Mouse (Mus musculus): ENCODE measurements around the gene Cand2. TPM values are rescaled to one million over a fixed set of nuclear protein-coding genes. Genes with fewer than 3 reads are reported as not detected.

Cand2 gene
- polyA plus RNA-seq, 1 experiment from 2014 or later: 2.5 TPM

DNA sequence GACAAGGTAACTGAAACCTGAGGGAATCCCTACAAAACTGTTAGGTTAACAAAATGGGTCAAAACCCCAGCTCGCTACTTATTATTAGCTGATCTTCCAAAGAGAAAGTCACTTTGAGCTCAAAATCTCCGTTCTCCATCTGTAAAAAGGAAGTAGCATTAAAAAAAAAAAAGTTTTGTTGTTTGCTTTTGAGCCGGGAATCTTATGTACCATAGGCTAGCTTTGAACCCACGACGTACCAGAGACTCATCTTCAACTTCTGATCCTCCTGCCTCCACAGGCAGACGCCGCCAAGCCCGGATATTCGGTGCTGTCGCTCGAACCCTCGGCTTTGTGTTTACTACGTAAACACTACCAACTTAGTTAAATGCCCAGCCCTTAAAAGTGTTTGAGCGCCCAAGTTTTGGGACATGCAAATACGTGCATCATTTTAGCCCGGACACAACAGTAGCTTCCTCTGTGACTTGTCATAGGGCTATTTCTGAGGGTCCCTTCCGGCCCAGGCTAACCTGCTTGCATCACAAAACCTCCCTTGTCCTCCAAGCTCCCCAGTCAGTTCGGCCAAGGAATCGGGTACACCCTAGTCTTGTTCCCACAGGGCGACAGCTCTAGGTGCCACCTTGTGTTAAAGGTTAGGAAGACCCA, 78.2 kb downstream of the Cand2 start:
- peak overlapping the region; percentile 53 for H3K4me3 ChIP-seq (ENCODE audit: low read depth, low read length)
- peak overlapping the region; percentile 66 for H3K4me2 ChIP-seq (replicated peaks; ENCODE audit: low read depth, low read length)
- DNase-seq (ENCODE audit: low spot score): no peak
- H3K9me3 ChIP-seq (ENCODE audit: low read length): no peaks in the 10 kb centered on the region
- TF ChIP-seq EP300 (IDR thresholded peaks at IDR 0.05) (no peak), CTCF (IDR thresholded peaks at IDR 0.05) (no peak)
- no peaks in the 10 kb centered on the region for H3K4me1 ChIP-seq (ENCODE audit: insufficient read depth, low read depth, low read length)
- H3K27me3 ChIP-seq (replicated peaks; ENCODE audit: insufficient read depth, low read length): no peaks in the 10 kb centered on the region
- no peak overlapping the region for H3K9ac ChIP-seq (replicated peaks; ENCODE audit: low read depth)
- no peak for ATAC-seq
- H3K27ac ChIP-seq (ENCODE audit: low read length): peak overlapping the region; percentile 72
- H3K36me3 ChIP-seq (ENCODE audit: insufficient read depth, low read length): no peaks in the 10 kb centered on the region
- 3% methylated on average over 20 of the region's 20 CpGs for WGBS

DNA sequence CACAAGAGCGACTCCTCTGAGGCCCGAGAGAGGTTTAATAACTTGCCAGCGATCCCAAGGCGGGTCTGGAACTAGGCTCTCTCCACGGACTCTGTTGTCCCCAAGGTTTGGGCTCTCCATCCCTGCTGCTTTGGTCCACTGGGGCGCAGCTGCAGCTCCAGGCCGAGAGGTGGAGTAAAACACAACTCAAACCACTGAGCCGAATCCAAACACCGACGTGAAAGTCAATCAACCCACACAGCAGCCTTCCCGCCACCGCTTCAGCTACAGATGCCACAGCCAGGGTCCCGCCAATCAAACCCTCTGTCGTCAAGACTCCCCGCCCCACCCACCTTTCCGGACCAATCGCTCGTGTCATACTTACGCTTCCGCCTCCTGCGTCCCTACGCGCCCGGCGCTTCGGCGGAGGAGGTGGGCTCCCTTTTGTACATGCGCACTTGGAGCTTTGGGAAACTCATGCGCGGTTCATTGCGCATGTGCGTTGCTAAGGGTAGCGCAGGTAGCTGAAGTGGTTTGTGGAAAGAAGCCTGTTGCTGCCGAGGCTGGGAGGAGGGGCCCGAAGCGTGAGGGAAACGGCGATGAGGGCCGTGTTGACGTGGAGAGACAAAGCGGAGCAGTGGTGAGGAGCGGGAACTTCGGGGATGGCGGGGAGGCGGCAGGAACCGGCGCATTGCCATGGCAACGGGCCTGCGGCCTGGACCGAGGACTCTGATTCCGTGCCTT, 78.9 kb downstream of the Cand2 start, which contains the start of the genes Mbd4 and Ift122:
Gene Mbd4, minus strand, starts transcription at position 281 of the 723 bp plus-strand sequence.
Gene Ift122, plus strand, starts transcription at position 380 of the 723 bp plus-strand sequence.
- H3K9me3 ChIP-seq (ENCODE audit: low read length): no peaks in the 10 kb centered on the region
- peak within 1 kb of the TSS; percentile 72 for H3K27ac ChIP-seq (ENCODE audit: low read length)
- peak within 1 kb of the TSS; percentile 53 for H3K4me3 ChIP-seq (ENCODE audit: low read depth, low read length)
- H3K4me1 ChIP-seq (ENCODE audit: insufficient read depth, low read depth, low read length): no peaks in the 10 kb centered on the region
- ATAC-seq (peak; percentile 98), DNase-seq (ENCODE audit: low spot score) (peak; percentile 100)
- H3K36me3 ChIP-seq (ENCODE audit: insufficient read depth, low read length): no peaks in the 10 kb centered on the region
- H3K27me3 ChIP-seq (replicated peaks; ENCODE audit: insufficient read depth, low read length): no peaks in the 10 kb centered on the region
- no peak for TF ChIP-seq EP300 (IDR thresholded peaks at IDR 0.05)
- peak; percentile 71 for TF ChIP-seq CTCF (IDR thresholded peaks at IDR 0.05)
- no peak within 1 kb of the TSS for H3K9ac ChIP-seq (replicated peaks; ENCODE audit: low read depth)
- peak within 1 kb of the TSS; percentile 66 for H3K4me2 ChIP-seq (replicated peaks; ENCODE audit: low read depth, low read length)
- under 1% methylated on average over 51 of the region's 51 CpGs for WGBS

- no peak for ATAC-seq
- Histone ChIP-seq H3K27ac (ENCODE audit: low read length) (peak overlapping the region; percentile 71), H3K4me3 (ENCODE audit: low read depth, low read length) (peak overlapping the region; percentile 53), H3K4me1 (ENCODE audit: insufficient read depth, low read depth, low read length) (no peaks in the 10 kb centered on the region; the same call in 1 of the 2 replicates), H3K4me2 (replicated peaks; ENCODE audit: low read depth, low read length) (peak overlapping the region; percentile 66), H3K36me3 (ENCODE audit: insufficient read depth, low read length) (no peaks in the 10 kb centered on the region), H3K9ac (replicated peaks; ENCODE audit: low read depth) (no peak overlapping the region), H3K27me3 (replicated peaks; ENCODE audit: insufficient read depth, low read length) (no peaks in the 10 kb centered on the region), H3K9me3 (ENCODE audit: low read length) (no peaks in the 10 kb centered on the region)
- TF ChIP-seq EP300 (IDR thresholded peaks at IDR 0.05) (no peak), CTCF (IDR thresholded peaks at IDR 0.05) (no peak)
- 42% methylated on average over 7 of the region's 7 CpGs for WGBS
- DNase-seq (ENCODE audit: low spot score): no peak
These were observed 79.6 kb downstream of the Cand2 start for GRCm38 (mm10) chr6:115853985-115854384.

DNA sequence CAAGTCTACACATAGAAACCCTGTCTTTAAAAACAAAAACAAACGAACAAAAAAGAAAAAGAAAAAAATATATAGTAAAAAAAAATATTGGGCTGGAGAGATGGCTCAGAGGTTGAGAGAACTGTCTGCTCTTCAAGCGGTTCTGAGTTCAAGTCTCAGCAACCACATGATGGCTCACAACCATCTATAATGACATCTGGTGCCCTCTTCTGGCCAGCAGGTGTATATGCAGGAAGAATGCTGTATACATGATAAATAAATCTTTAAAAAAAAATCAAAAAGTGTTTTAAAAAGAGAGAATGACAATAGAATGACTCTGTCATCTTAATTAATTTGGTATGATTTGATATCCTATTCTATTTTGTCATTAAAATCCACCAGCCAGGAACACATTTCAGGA, 80.1 kb downstream of the Cand2 start:
- Histone ChIP-seq H3K4me3 (ENCODE audit: low read depth, low read length) (no peak overlapping the region), H3K9ac (replicated peaks; ENCODE audit: low read depth) (no peak overlapping the region), H3K4me2 (replicated peaks; ENCODE audit: low read depth, low read length) (no peak overlapping the region), H3K27me3 (replicated peaks; ENCODE audit: insufficient read depth, low read length) (no peaks in the 10 kb centered on the region), H3K27ac (ENCODE audit: low read length) (no peak overlapping the region), H3K9me3 (ENCODE audit: low read length) (no peaks in the 10 kb centered on the region), H3K36me3 (ENCODE audit: insufficient read depth, low read length) (no peaks in the 10 kb centered on the region), H3K4me1 (ENCODE audit: insufficient read depth, low read depth, low read length) (no peaks in the 10 kb centered on the region; the same call in 1 of the 2 replicates)
- WGBS: 65% methylated on average over 2 of the region's 2 CpGs
- DNase-seq (ENCODE audit: low spot score): peak; percentile 29
- no peak for ATAC-seq
- peak; percentile 67 for TF ChIP-seq CTCF (IDR thresholded peaks at IDR 0.05)
- no peak for TF ChIP-seq EP300 (IDR thresholded peaks at IDR 0.05)

Small RNA genes within 50 kb of the gene (microRNA-seq; reads per million reads assigned to microRNA genes)
- not detected for gene Mir7660

Other genes starting within 250 kb of the Cand2 start
- 8.7 and 9.6 TPM in 2 replicates for gene Tsen2, start 229.9 kb upstream of the Cand2 start, polyA plus RNA-seq (2015; fragmentation: Nextera tagmentation; extraction: Ambion mirVana)
- 0.46 and 0.58 TPM in 2 replicates for gene Mkrn2os, start 182.0 kb upstream of the Cand2 start, polyA plus RNA-seq (2015; fragmentation: Nextera tagmentation; extraction: Ambion mirVana)
- 18.8 and 21.3 TPM in 2 replicates for gene Mkrn2, start 172.6 kb upstream of the Cand2 start, polyA plus RNA-seq (2015; fragmentation: Nextera tagmentation; extraction: Ambion mirVana)
- 58.9 and 60.6 TPM in 2 replicates for gene Raf1, start 97.9 kb upstream of the Cand2 start, polyA plus RNA-seq (2015; fragmentation: Nextera tagmentation; extraction: Ambion mirVana)
- gene Tmem40, start 12.1 kb upstream of the Cand2 start, polyA plus RNA-seq (2015; fragmentation: Nextera tagmentation; extraction: Ambion mirVana): 4.9 and 5.5 TPM in 2 replicates
- gene Rpl32, start 34.2 kb downstream of the Cand2 start, polyA plus RNA-seq (2015; fragmentation: Nextera tagmentation; extraction: Ambion mirVana): 1,730 and 1,790 TPM in 2 replicates
- 1.5 and 2.0 TPM in 2 replicates for gene Efcab12, start 63.9 kb downstream of the Cand2 start, polyA plus RNA-seq (2015; fragmentation: Nextera tagmentation; extraction: Ambion mirVana)
- 4.5 and 6.7 TPM in 2 replicates for gene Mbd4, start 78.8 kb downstream of the Cand2 start, polyA plus RNA-seq (2015; fragmentation: Nextera tagmentation; extraction: Ambion mirVana)
- 8.3 and 10.4 TPM in 2 replicates for gene Ift122, start 78.9 kb downstream of the Cand2 start, polyA plus RNA-seq (2015; fragmentation: Nextera tagmentation; extraction: Ambion mirVana)
- gene Rho, start 157.2 kb downstream of the Cand2 start, polyA plus RNA-seq (2015; fragmentation: Nextera tagmentation; extraction: Ambion mirVana): 0.04 TPM in 1 of 2 replicates, not detected in the other
- gene H1foo, start 170.4 kb downstream of the Cand2 start, polyA plus RNA-seq (2015; fragmentation: Nextera tagmentation; extraction: Ambion mirVana): not detected in 2 replicates
- 26.9 and 33.4 TPM in 2 replicates for gene Plxnd1, start 220.5 kb downstream of the Cand2 start, polyA plus RNA-seq (2015; fragmentation: Nextera tagmentation; extraction: Ambion mirVana)